Mouse (Mus musculus): ENCODE data around the gene Csnk1e.

Gene Csnk1e

GRCm38 (mm10) chr15:79394842-79395241, 60.5 kb downstream of the Csnk1e start:
- no peak for DNase-seq (ENCODE audit: low spot score)

- no peak for DNase-seq (ENCODE audit: low spot score)
Observed at GRCm38 (mm10) chr15:79393101-79393500, 62.3 kb downstream of the Csnk1e start.

DNA sequence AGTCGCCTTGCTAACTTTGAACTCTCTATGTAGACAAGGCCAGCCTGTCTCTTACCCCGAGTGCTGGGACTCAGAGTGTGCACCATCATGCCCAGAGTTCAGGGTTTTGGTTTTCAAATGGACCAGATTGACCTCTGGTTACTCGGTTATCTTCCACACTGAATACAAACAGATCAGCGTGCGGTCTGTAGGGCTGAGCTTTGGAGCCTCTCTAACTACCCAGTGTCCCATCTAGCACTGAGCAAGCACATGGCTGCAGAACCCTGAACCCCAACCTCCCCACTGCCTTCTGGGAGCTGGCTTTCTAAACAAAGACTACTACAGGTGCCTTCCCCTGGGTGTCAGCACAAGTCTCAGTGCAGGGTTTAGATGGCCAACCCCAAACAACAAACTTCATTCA, 62.8 kb downstream of the Csnk1e start:
- DNase-seq (ENCODE audit: low spot score): no peak

- DNase-seq (ENCODE audit: low spot score): no peak
Observed at GRCm38 (mm10) chr15:79391447-79392093, 63.8 kb downstream of the Csnk1e start.

DNA sequence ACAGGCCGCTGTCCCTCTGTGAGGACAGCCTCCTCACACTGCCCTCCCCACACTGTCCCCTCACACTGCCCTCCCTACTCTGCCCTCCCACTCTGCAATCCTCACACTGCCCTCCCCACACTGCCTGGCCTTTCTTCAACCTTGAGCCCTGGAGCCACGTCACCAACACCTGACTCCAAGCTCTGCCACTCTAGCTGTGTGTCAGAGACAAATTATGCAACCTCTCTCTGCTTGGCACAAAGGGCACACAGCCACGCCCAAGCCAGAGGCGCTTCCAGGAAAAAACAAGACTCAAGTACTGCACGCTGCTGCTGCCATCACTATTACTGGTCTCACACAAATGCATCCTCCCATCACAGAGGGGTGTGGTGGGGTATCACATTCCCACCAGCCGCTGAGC, 64.9 kb downstream of the Csnk1e start:
- no peak for DNase-seq (ENCODE audit: low spot score)

GRCm38 (mm10) chr15:79388171-79388570, 67.2 kb downstream of the Csnk1e start:
- DNase-seq (ENCODE audit: low spot score): no peak

DNA sequence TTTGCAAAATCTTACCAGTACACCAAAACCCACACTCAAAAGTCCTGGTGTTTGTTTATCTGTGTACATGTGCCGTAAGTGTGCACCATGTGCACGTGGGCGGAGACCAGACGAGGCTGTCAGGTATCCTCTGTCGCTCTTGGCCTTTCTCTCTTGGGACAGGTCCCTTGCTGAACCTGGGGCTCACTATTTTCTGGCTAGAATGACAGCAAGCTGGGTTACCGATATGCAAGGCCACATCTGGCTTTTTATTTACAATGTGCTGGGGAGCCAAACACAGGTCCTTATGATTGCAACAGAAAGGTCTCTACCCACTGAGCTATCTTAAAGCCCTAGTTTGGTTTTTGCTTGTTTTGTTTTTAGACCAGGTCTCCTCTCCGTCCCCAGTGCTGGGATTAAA, 67.8 kb downstream of the Csnk1e start:
- no peak for DNase-seq (ENCODE audit: low spot score)

DNA sequence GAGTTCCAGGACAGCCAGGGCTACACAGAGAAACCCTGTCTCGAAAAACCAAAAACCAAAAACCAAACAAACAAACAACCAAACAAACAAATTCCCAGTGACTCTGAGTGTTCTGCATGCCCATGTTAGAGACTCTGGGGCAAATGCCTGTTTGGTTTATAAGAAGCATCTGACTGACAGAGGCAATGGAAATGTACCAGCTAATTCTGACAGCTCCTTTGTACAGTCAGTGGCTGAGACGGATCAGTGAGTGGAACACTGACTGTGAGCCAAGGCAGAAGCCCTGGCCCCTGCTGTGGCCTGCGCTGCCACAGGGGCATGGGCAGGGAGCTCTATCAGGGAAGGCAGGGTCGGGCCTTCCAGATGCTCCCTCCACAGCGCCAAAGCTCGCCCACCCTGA, 68.3 kb downstream of the Csnk1e start:
- DNase-seq (ENCODE audit: low spot score): no peak

DNA sequence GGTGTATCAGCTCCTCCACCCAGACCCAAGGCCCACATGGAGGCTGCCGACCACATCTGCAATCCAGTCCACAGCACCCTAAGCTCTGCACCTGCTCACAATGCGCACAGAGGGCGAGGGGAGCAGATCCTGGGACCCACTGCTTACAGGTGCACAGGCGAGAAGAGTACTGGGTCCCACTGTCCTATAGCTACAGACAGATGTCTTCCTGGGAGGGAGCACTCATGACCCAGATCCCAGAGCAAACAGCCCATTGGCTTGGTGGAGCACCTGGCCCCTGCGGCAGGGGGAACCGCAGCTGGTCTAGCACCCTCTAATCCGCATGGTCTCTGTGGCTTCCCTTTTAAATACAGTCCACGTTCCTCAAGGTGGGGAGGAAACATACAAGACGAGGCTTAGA, 73.7 kb downstream of the Csnk1e start:
- DNase-seq (ENCODE audit: low spot score): no peak

GRCm38 (mm10) chr15:79380468-79381444, 74.6 kb downstream of the Csnk1e start:
- no peak for DNase-seq (ENCODE audit: low spot score)

DNA sequence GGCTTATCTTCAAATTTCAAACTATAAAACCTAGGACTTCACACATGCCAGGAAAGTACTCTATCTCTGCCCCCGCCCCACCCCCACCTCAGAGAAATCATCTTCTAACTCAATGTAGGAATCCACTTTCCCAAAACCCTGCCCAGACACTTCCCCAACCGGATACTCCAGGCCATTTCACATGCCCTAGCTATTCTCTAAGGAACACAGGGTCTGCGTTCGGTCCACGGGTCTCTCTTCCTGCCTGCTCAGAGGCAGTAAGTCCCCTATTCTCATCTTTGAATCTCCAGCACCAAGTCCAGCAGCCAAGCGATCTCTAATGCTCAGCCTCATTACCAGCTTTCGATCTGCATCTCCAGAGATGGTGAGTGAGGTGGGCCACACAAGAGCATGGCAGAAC, 75.7 kb downstream of the Csnk1e start:
- no peak for DNase-seq (ENCODE audit: low spot score)

GRCm38 (mm10) chr15:79378608-79379007, 76.8 kb downstream of the Csnk1e start:
- no peak for DNase-seq (ENCODE audit: low spot score)

DNA sequence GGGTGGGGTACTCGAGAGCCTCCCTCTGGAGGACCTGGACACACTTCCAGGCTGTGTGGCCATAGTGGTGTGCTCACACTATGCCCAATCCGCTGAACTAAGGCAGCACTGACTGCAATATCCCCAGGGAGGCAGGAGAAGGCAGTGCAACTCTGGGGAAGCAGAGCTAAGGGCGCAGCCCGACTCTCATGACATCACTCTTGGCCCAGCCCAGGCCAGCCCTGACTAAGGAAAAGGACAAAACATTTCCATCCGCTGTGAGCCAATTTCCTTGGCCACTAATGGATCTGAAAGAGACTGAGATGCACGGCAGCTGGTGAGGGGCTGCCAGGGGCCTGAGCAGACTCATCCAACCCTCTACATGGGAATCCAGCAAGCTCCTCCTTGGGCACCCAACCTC, 77.7 kb downstream of the Csnk1e start:
- no peak for DNase-seq (ENCODE audit: low spot score)

GRCm38 (mm10) chr15:79374760-79375159, 80.6 kb downstream of the Csnk1e start:
- DNase-seq (ENCODE audit: low spot score): no peak

- DNase-seq (ENCODE audit: low spot score): no peak
Observed at GRCm38 (mm10) chr15:79370281-79370843, 85.0 kb downstream of the Csnk1e start.

- DNase-seq (ENCODE audit: low spot score): no peak
Observed at GRCm38 (mm10) chr15:79369452-79370280, 85.7 kb downstream of the Csnk1e start.

GRCm38 (mm10) chr15:79368861-79369440, 86.4 kb downstream of the Csnk1e start:
- no peak for DNase-seq (ENCODE audit: low spot score)

DNA sequence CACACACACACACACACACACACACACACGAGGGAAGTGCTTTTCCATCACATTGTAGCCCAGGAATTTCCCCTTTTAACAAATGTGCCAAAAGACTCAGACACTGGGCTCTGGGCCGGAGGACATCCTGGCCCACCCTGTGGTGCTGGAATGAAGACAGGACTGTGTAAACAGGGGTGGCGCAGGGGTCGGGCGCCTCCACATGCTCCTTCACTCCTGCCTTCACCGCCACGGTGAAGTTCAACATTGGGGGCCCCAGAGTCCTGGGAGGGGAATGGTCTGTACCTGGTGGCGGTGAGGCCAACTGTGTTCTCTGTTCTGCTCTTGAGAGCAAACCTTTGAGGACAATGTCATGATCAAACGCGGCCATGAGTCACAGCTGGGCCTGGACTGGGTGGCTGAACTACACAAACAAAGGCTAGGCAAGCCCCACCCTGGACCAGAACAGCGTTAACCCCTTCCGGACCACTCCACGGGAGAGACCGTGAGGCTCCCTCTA, 87.0 kb downstream of the Csnk1e start:
- DNase-seq (ENCODE audit: low spot score): no peak

Measured in layer of hippocampus, adult 9-10 months (tissue).